Mouse (Mus musculus) stomach, embryonic 15.5 days (tissue): ENCODE results near the gene Acvr1b. TPM values are rescaled to one million over a fixed set of nuclear protein-coding genes. Genes with fewer than 3 reads are reported as not detected.
A peak's percentile ranks its signal among the peaks of the same experiment; 100 is the strongest.

ENCODE experiments used
- ATAC-seq: fragments of 200-750 bp; cut with Nextera tagmentation; 2 replicates; pipeline ENCODE4 v1.8.0; 2017; ENCODE audit warnings: low read depth, moderate number of reproducible peaks, moderate TSS enrichment; ENCODE audit not compliant: insufficient read depth, low FRiP score
- H3K27ac ChIP-seq: fragments of 300-500 bp; sonication (generic); 2 replicates; pipeline ENCODE4 v1.5.1; 2015; ENCODE audit warnings: mild to moderate bottlenecking, inconsistent platforms
- H3K27me3 ChIP-seq: fragments of 300-500 bp; sonication (generic); replicated peaks from 2 replicates; pipeline ENCODE4 v1.6.1; 2015; ENCODE audit warnings: inconsistent platforms
- H3K36me3 ChIP-seq: fragments of 300-500 bp; sonication (generic); 2 replicates; pipeline ENCODE4 v1.6.1; 2015; ENCODE audit warnings: inconsistent platforms
- H3K4me1 ChIP-seq: fragments of 300-500 bp; sonication (generic); 2 replicates; pipeline ENCODE4 v1.6.1; 2015; ENCODE audit warnings: inconsistent platforms
- H3K4me2 ChIP-seq: fragments of 300-500 bp; sonication (generic); 2 replicates; pipeline ENCODE4 v1.6.1; 2015; ENCODE audit warnings: mild to moderate bottlenecking, inconsistent platforms
- H3K4me3 ChIP-seq: fragments of 300-500 bp; sonication (generic); replicated peaks from 2 replicates; pipeline ENCODE4 v1.5.1; 2015; ENCODE audit warnings: inconsistent platforms
- H3K9ac ChIP-seq: fragments of 300-500 bp; sonication (generic); 2 replicates; pipeline ENCODE4 v1.6.1; 2015; ENCODE audit warnings: inconsistent platforms
- H3K9me3 ChIP-seq: fragments of 300-500 bp; sonication (generic); 2 replicates; pipeline ENCODE4 v1.6.1; 2016; ENCODE audit warnings: inconsistent platforms
- whole genome bisulfite sequencing: fragments of 180-500 bp; shearing (Covaris S2); methylation state at CpG from one replicate; pipeline ENCODE4 v1.1.7; 2015; 5-methylcytosine and 5-hydroxymethylcytosine counted together
- polyA plus RNA-seq: library from polyadenylated mRNA; unstranded; fragments of >200 nt; fragmentation: Nextera tagmentation; extraction: Ambion mirVana; gene quantifications from 2 replicates; pipeline ENCODE4 v1.2.1, GENCODE M21; 2015

The Acvr1b gene
- polyA plus RNA-seq, 1 experiment from 2014 or later, result 8.9 TPM

GRCm38 (mm10) chr15:101165658-101166437 lies 8.0 kb upstream of the Acvr1b start:
- Histone ChIP-seq H3K27me3 (no peaks in the 10 kb centered on the region), H3K9ac (no peak overlapping the region), H3K27ac (peak overlapping the region; percentile 8; the same call in 1 of the 2 replicates), H3K4me1 (peaks cover 22% of the 10 kb centered on the region), H3K36me3 (no peaks in the 10 kb centered on the region), H3K9me3 (no peaks in the 10 kb centered on the region), H3K4me3 (no peak overlapping the region), H3K4me2 (no peak overlapping the region)
- ATAC-seq, result no peak
- WGBS, result 52% methylated on average over 16 of the region's 16 CpGs

DNA sequence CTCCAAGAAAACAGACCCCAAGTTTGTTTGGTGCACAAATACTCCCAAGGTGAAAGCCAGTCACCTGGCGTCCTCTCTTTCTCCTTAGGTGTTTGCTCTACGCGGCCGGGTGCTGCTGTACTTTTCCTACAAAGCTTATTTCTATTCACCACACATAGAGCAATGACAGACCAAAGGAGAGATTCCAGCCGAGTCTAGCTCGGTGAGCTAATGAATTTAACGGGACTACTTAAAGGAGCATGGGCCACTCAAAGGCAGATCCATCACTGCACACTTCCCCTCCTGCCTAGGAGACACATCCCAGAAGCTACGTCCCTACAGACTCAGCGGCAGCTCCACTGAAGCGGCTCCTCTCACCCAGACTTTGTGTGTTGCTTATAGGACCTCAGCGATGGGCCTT lies 6.3 kb upstream of the Acvr1b start:
- Histone ChIP-seq H3K27me3 (no peaks in the 10 kb centered on the region), H3K9me3 (no peaks in the 10 kb centered on the region), H3K9ac (no peak overlapping the region), H3K36me3 (no peaks in the 10 kb centered on the region), H3K27ac (no peak overlapping the region), H3K4me1 (peaks cover 19% of the 10 kb centered on the region), H3K4me3 (no peak overlapping the region), H3K4me2 (no peak overlapping the region)
- ATAC-seq, result no peak
- 54% methylated on average over 11 of the region's 11 CpGs for WGBS

DNA sequence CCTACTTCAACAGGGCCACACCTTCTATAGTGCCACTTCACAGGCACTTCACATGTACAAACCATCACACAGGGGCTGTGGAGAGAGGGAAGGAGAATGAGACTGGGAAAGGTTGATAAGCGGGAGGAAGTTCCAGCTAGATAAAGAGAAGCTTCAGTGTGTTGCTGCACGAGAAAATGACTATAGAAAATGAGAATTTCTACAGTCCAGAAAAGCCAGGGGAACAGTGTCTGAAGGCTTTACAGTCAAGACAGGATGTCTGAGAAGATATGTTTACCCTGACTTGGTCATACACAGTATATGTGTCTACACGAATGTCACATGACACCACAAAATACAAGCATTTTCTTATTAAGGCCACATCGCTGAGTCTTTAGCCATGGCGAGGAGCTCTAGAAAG lies 4.0 kb upstream of the Acvr1b start:
- ATAC-seq, result no peak
- WGBS, result 79% methylated on average over 5 of the region's 5 CpGs
- H3K27ac ChIP-seq, result peak overlapping the region; percentile 21; the same call in 1 of the 2 replicates
- H3K9me3 ChIP-seq, result no peaks in the 10 kb centered on the region
- H3K36me3 ChIP-seq, result no peaks in the 10 kb centered on the region
- peaks cover 8% of the 10 kb centered on the region; the same call in 1 of the 2 replicates for H3K4me1 ChIP-seq
- no peak overlapping the region for H3K4me2 ChIP-seq
- no peak overlapping the region for H3K9ac ChIP-seq
- no peaks in the 10 kb centered on the region for H3K27me3 ChIP-seq
- H3K4me3 ChIP-seq, result no peak overlapping the region

DNA sequence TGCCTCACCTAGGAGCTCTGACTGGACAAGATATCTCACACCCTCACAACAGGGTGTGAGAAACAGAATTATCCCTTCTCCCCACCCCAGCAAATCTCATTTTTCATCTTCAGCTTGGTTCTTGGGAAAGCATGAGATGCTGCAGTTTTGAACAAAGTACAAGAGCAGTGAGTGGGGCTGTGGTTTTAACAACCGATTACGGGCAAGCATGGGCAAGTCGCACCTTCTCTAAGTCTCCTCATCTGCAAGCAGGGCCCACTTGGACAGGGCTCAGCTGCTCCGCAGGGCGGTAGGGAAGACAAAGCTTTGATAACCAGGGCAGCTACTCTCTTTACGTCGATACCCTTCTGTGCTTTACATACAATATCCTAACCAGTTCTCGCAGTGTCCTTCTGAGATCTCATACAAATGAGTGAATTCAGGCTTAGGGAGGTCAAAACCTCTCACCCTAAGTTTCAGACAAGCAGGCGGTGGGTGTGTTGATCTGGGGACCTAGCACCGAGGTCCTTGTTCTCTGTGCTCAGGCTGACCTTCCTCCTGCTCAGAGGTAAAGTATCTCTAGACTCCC lies 3.4 kb upstream of the Acvr1b start:
- peak overlapping the region; percentile 65 for H3K27ac ChIP-seq
- peaks cover 14% of the 10 kb centered on the region; the same call in 1 of the 2 replicates for H3K4me1 ChIP-seq
- no peak overlapping the region for H3K4me3 ChIP-seq
- no peak for ATAC-seq
- 71% methylated on average over 10 of the region's 10 CpGs for WGBS
- H3K9ac ChIP-seq, result no peak overlapping the region
- no peaks in the 10 kb centered on the region for H3K27me3 ChIP-seq
- H3K9me3 ChIP-seq, result no peaks in the 10 kb centered on the region
- H3K36me3 ChIP-seq, result no peaks in the 10 kb centered on the region
- H3K4me2 ChIP-seq, result no peak overlapping the region

- no peak overlapping the region for H3K4me3 ChIP-seq
- 74% methylated on average over 4 of the region's 4 CpGs for WGBS
- H3K27ac ChIP-seq, result peak overlapping the region; percentile 65; the same call in 1 of the 2 replicates
- no peak overlapping the region for H3K9ac ChIP-seq
- no peak overlapping the region for H3K4me2 ChIP-seq
- H3K36me3 ChIP-seq, result no peaks in the 10 kb centered on the region
- H3K4me1 ChIP-seq, result peaks cover 16% of the 10 kb centered on the region
- no peaks in the 10 kb centered on the region for H3K9me3 ChIP-seq
- ATAC-seq, result no peak
- H3K27me3 ChIP-seq, result no peaks in the 10 kb centered on the region
Measured at GRCm38 (mm10) chr15:101171272-101171671, 2.6 kb upstream of the Acvr1b start.

DNA sequence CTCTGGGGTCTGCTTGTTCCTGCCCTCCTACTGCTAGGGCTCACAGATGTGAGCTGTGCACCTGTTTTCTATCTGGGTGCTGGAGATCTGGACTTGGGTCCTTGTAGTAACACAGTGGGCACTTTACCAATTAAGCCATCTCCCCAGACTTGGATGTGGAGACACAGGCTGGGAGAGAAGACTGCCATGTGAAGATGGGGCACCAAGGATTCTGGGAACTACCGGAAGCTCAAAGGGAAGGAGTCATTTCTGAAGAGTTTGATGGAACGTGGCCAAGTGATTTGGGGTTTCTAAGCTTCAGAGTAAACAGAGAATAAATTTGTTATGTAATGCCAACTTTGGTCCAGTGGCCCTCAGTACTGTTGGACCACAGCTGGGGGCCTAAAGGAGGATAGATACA lies 1.9 kb upstream of the Acvr1b start:
- 90% methylated on average over 2 of the region's 2 CpGs for WGBS
- H3K9me3 ChIP-seq, result no peaks in the 10 kb centered on the region
- H3K4me1 ChIP-seq, result peaks cover 21% of the 10 kb centered on the region
- no peak overlapping the region for H3K4me2 ChIP-seq
- no peaks in the 10 kb centered on the region for H3K27me3 ChIP-seq
- no peaks in the 10 kb centered on the region for H3K36me3 ChIP-seq
- no peak overlapping the region for H3K27ac ChIP-seq
- H3K9ac ChIP-seq, result no peak overlapping the region
- ATAC-seq, result no peak
- no peak overlapping the region for H3K4me3 ChIP-seq

DNA sequence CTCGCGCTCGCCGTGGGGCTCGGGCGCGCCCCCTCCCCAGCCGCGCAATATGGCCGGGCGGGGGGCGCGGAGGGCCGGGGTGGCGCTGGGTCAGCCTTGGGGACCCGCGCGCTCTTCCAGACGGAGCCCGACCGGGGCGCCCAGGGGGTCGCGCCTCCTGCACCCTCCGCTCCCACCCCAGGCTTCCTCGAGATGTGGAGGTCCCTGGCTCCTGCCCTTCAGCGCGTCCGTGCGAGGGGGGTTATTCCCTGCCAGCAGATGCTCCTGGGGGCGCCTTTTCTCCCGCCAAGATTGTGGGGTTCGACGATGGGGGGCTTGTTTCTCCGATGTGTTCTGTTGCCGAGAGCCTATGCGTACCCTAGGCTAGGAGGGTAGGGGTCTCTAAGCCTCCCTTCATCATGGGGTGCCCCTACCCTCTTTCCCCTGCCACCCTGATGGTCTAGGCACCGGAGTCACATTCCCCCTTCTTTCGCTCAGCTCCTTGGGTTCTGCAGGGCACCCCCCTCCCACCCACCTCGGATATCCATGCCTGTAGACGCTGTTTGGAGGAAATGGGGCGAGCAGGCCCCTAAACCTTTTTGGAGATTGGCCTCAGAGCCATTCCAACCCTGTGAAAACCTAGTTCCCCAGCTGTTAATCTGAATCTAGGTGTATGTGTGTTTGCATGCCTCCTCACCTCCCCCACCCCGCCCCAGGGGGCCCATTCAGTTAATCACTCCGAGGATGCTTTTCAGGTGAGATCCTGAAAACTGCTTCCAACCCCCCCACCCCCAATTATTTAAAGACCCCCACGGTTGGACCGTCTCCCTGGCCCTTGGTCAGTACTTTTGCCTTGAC lies 645 bp downstream of the Acvr1b start:
- Histone ChIP-seq H3K27ac (peak overlapping the region; percentile 81), H3K9me3 (no peaks in the 10 kb centered on the region), H3K27me3 (no peaks in the 10 kb centered on the region), H3K9ac (peak overlapping the region; percentile 85), H3K4me2 (peak overlapping the region; percentile 83), H3K36me3 (no peaks in the 10 kb centered on the region), H3K4me1 (peaks cover 39% of the 10 kb centered on the region), H3K4me3 (peak overlapping the region; percentile 83)
- WGBS, result under 1% methylated on average over 34 of the region's 46 CpGs
- ATAC-seq, result peak; percentile 20; the same call in 1 of the 2 replicates

DNA sequence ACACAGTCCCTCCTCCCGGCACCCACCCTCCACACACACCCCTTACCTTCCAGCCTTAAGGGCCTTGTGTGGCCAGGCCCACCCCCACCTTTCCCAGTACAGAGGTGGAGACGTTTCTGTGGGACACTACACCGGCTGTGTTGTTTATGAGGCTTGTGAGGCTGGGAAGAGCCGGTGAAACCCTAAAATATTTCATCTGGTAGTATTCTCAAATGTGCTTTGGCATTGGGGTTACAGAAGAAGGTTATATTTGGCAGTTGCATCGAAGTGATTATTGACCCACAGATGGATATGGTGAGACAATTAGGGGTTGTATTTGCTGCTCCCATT lies 1.2 kb downstream of the Acvr1b start:
- Histone ChIP-seq H3K4me2 (peak overlapping the region; percentile 83), H3K27me3 (no peaks in the 10 kb centered on the region), H3K36me3 (no peaks in the 10 kb centered on the region), H3K4me1 (peaks cover 45% of the 10 kb centered on the region), H3K4me3 (peak overlapping the region; percentile 83), H3K9ac (0 out of 2 replicates have a peak overlapping the region, but pooled peaks have one; percentile 85), H3K27ac (peak overlapping the region; percentile 81), H3K9me3 (no peaks in the 10 kb centered on the region)
- WGBS, result 9% methylated on average over 5 of the region's 5 CpGs
- no peak for ATAC-seq

- peak overlapping the region; percentile 81; the same call in 1 of the 2 replicates for H3K27ac ChIP-seq
- H3K9me3 ChIP-seq, result no peaks in the 10 kb centered on the region
- no peaks in the 10 kb centered on the region for H3K27me3 ChIP-seq
- 24% methylated on average over 17 of the region's 17 CpGs for WGBS
- peak overlapping the region; percentile 83 for H3K4me2 ChIP-seq
- no peak for ATAC-seq
- H3K9ac ChIP-seq, result peak overlapping the region; percentile 85; the same call in 1 of the 2 replicates
- peaks cover 51% of the 10 kb centered on the region for H3K4me1 ChIP-seq
- H3K36me3 ChIP-seq, result no peaks in the 10 kb centered on the region
- H3K4me3 ChIP-seq, result peak overlapping the region; percentile 83
Measured at GRCm38 (mm10) chr15:101175613-101176283, 1.9 kb downstream of the Acvr1b start.

- Histone ChIP-seq H3K27me3 (no peaks in the 10 kb centered on the region), H3K4me3 (peak overlapping the region; percentile 83), H3K4me1 (peaks cover 56% of the 10 kb centered on the region), H3K4me2 (peak overlapping the region; percentile 83), H3K9me3 (no peaks in the 10 kb centered on the region), H3K27ac (peak overlapping the region; percentile 81), H3K36me3 (no peaks in the 10 kb centered on the region), H3K9ac (peak overlapping the region; percentile 22; the same call in 1 of the 2 replicates)
- 40% methylated on average over 3 of the region's 3 CpGs for WGBS
- ATAC-seq, result no peak
Measured at GRCm38 (mm10) chr15:101176284-101176680, 2.4 kb downstream of the Acvr1b start.
